Mouse (Mus musculus): Measurements from ENCODE around the gene Fam126a. TPM values are rescaled to one million over a fixed set of nuclear protein-coding genes. Genes with fewer than 3 reads are reported as not detected.
"Not testable (repeated sequence)": the region's sequence is repeated elsewhere in the genome, so short reads cannot be mapped to it uniquely, and the experiment has no call there.

Gene Fam126a
- polyA plus RNA-seq, 1 experiment from 2014 or later: 60.3 TPM

DNA sequence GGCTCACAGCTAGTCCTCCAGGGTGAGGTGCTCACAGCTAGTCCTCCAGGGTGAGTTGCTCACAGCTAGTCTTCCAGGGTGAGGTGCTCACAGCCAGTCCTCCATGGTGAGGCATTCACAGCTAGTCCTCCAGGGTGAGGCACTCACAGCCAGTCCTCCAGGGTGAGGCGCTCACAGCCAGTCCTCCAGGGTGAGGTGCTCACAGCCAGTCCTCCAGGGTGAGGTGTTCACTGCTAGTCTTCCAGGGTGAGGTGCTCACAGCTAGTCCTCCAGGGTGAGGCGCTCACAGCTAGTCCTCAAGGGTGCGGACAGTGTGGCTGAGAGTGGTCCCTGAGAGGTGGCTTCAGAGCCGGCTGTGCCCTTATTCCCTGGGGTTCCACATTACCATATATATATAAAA, 141.0 kb downstream of the Fam126a start:
- no peaks in the 10 kb centered on the region; the same call in 1 of the 2 replicates for H3K27me3 ChIP-seq (ENCODE audit: control insufficient read depth, insufficient read depth, low read depth, low read length)
- no peak for ATAC-seq (ENCODE audit: low read depth)

DNA sequence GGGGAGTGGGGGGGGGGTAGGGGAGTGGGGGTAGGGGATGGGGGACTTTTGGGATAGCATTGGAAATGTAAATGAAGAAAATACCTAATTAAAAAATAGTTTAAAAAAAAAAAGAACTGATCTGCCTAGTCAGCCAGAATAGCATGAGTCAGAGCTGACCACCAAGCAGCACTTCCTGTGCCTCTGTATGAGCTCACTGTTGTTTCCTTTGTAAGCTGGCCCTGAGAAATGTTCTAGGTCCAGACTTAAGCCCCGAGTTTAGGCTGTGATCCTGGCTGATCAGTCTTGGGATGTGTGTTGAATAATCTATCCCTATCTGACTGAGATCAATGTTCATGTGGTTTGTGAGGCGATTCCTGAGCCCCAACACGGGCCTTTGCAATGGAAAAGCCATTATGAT, 143.4 kb downstream of the Fam126a start:
- Histone ChIP-seq H3K9me3 (replicated peaks; ENCODE audit: control insufficient read depth, low read length) (no peaks in the 10 kb centered on the region), H3K9ac (ENCODE audit: low read depth, low read length) (no peak overlapping the region), H3K27ac (ENCODE audit: low read length) (no peak overlapping the region), H3K4me3 (ENCODE audit: low read depth, low read length) (no peak overlapping the region), H3K27me3 (ENCODE audit: control insufficient read depth, insufficient read depth, low read depth, low read length) (no peaks in the 10 kb centered on the region; the same call in 1 of the 2 replicates), H3K4me2 (ENCODE audit: low read depth, low read length) (no peak overlapping the region), H3K4me1 (ENCODE audit: control insufficient read depth, low read depth, low read length) (peaks cover 2% of the 10 kb centered on the region), H3K36me3 (ENCODE audit: control insufficient read depth, insufficient read depth) (no peaks in the 10 kb centered on the region)
- WGBS (ENCODE audit: insufficient replicate concordance): 35% methylated on average over 3 of the region's 3 CpGs
- no peak for ATAC-seq (ENCODE audit: low read depth)

More for the DNA sequence above, 141.0 kb downstream of the Fam126a start:
- no peak overlapping the region for H3K9ac ChIP-seq (ENCODE audit: low read depth, low read length)
- no peak overlapping the region for H3K4me3 ChIP-seq (ENCODE audit: low read depth, low read length)
- H3K4me1 ChIP-seq (ENCODE audit: control insufficient read depth, low read depth, low read length): peaks cover 7% of the 10 kb centered on the region
- no peaks in the 10 kb centered on the region for H3K36me3 ChIP-seq (ENCODE audit: control insufficient read depth, insufficient read depth)
- H3K27ac ChIP-seq (ENCODE audit: low read length): no peak overlapping the region
- H3K9me3 ChIP-seq (replicated peaks; ENCODE audit: control insufficient read depth, low read length): no peaks in the 10 kb centered on the region
- 70% methylated on average over 4 of the region's 4 CpGs for WGBS (ENCODE audit: insufficient replicate concordance)
- no peak overlapping the region for H3K4me2 ChIP-seq (ENCODE audit: low read depth, low read length)

- no peak overlapping the region for H3K4me3 ChIP-seq (ENCODE audit: low read depth, low read length)
- H3K4me1 ChIP-seq (ENCODE audit: control insufficient read depth, low read depth, low read length): no peaks in the 10 kb centered on the region
- no peaks in the 10 kb centered on the region for H3K36me3 ChIP-seq (ENCODE audit: control insufficient read depth, insufficient read depth)
- no peak for ATAC-seq (ENCODE audit: low read depth)
- no peak overlapping the region for H3K27ac ChIP-seq (ENCODE audit: low read length)
- H3K9me3 ChIP-seq (replicated peaks; ENCODE audit: control insufficient read depth, low read length): no peaks in the 10 kb centered on the region
- no peak overlapping the region for H3K9ac ChIP-seq (ENCODE audit: low read depth, low read length)
- no peak overlapping the region for H3K4me2 ChIP-seq (ENCODE audit: low read depth, low read length)
- no peaks in the 10 kb centered on the region for H3K27me3 ChIP-seq (ENCODE audit: control insufficient read depth, insufficient read depth, low read depth, low read length)
- 33% methylated on average over 5 of the region's 5 CpGs for WGBS (ENCODE audit: insufficient replicate concordance)
Measured at GRCm38 (mm10) chr5:23874457-23874856, 156.0 kb downstream of the Fam126a start.

- Histone ChIP-seq H3K4me1 (ENCODE audit: control insufficient read depth, low read depth, low read length) (no peaks in the 10 kb centered on the region), H3K27me3 (ENCODE audit: control insufficient read depth, insufficient read depth, low read depth, low read length) (no peaks in the 10 kb centered on the region), H3K9ac (ENCODE audit: low read depth, low read length) (no peak overlapping the region), H3K36me3 (ENCODE audit: control insufficient read depth, insufficient read depth) (no peaks in the 10 kb centered on the region), H3K27ac (ENCODE audit: low read length) (no peak overlapping the region), H3K4me3 (ENCODE audit: low read depth, low read length) (no peak overlapping the region), H3K4me2 (ENCODE audit: low read depth, low read length) (no peak overlapping the region), H3K9me3 (replicated peaks; ENCODE audit: control insufficient read depth, low read length) (no peaks in the 10 kb centered on the region)
- WGBS (ENCODE audit: insufficient replicate concordance): 50% methylated on average over 6 of the region's 6 CpGs
- ATAC-seq (ENCODE audit: low read depth): no peak
Measured at GRCm38 (mm10) chr5:23872586-23872985, 157.9 kb downstream of the Fam126a start.

- H3K4me3 ChIP-seq (ENCODE audit: low read depth, low read length); ATAC-seq (ENCODE audit: low read depth); H3K4me2 ChIP-seq (ENCODE audit: low read depth, low read length); H3K27ac ChIP-seq (ENCODE audit: low read length); H3K4me1 ChIP-seq (ENCODE audit: control insufficient read depth, low read depth, low read length); H3K27me3 ChIP-seq (ENCODE audit: control insufficient read depth, insufficient read depth, low read depth, low read length); H3K36me3 ChIP-seq (ENCODE audit: control insufficient read depth, insufficient read depth); H3K9me3 ChIP-seq (replicated peaks; ENCODE audit: control insufficient read depth, low read length); H3K9ac ChIP-seq (ENCODE audit: low read depth, low read length): not testable (repeated sequence)
- WGBS (ENCODE audit: insufficient replicate concordance): 57% methylated on average over 2 of the region's 2 CpGs
Measured at GRCm38 (mm10) chr5:23871323-23871722, 159.2 kb downstream of the Fam126a start.

GRCm38 (mm10) chr5:23865941-23866340, 164.5 kb downstream of the Fam126a start:
- no peak overlapping the region for H3K27ac ChIP-seq (ENCODE audit: low read length)
- WGBS (ENCODE audit: insufficient replicate concordance): 63% methylated on average over 5 of the region's 5 CpGs
- no peak for ATAC-seq (ENCODE audit: low read depth)
- no peaks in the 10 kb centered on the region for H3K4me1 ChIP-seq (ENCODE audit: control insufficient read depth, low read depth, low read length)
- no peaks in the 10 kb centered on the region for H3K27me3 ChIP-seq (ENCODE audit: control insufficient read depth, insufficient read depth, low read depth, low read length)
- no peak overlapping the region for H3K4me2 ChIP-seq (ENCODE audit: low read depth, low read length)
- no peak overlapping the region for H3K4me3 ChIP-seq (ENCODE audit: low read depth, low read length)
- H3K36me3 ChIP-seq (ENCODE audit: control insufficient read depth, insufficient read depth): no peaks in the 10 kb centered on the region
- no peaks in the 10 kb centered on the region for H3K9me3 ChIP-seq (replicated peaks; ENCODE audit: control insufficient read depth, low read length)
- no peak overlapping the region for H3K9ac ChIP-seq (ENCODE audit: low read depth, low read length)

Other genes starting within 250 kb of the Fam126a start
- gene Pus7, start 247.0 kb downstream of the Fam126a start, polyA plus RNA-seq (2015; fragmentation: Nextera tagmentation; extraction: Ambion mirVana): 11.1 and 11.2 TPM in 2 replicates
- gene Rint1, start 243.0 kb downstream of the Fam126a start, polyA plus RNA-seq (2015; fragmentation: Nextera tagmentation; extraction: Ambion mirVana): 16.9 TPM in 2 replicates
- gene Tomm7, start 186.5 kb downstream of the Fam126a start, polyA plus RNA-seq (2015; fragmentation: Nextera tagmentation; extraction: Ambion mirVana): 50.2 and 63.2 TPM in 2 replicates
- gene Klhl7, start 69.9 kb upstream of the Fam126a start, polyA plus RNA-seq (2015; fragmentation: Nextera tagmentation; extraction: Ambion mirVana): 18.2 and 19.5 TPM in 2 replicates
- 3.7 and 4.6 TPM in 2 replicates for gene Nupl2, start 134.3 kb upstream of the Fam126a start, polyA plus RNA-seq (2015; fragmentation: Nextera tagmentation; extraction: Ambion mirVana)

Data from liver, embryonic 16.5 days (tissue).